Mouse (Mus musculus) kidney, adult 18-20 months (tissue): ENCODE data around the gene Chrm4.

Source experiments
- DNase-seq: peaks from one replicate; pipeline ENCODE4 v3.0.0; 2021

The Chrm4 gene

DNA sequence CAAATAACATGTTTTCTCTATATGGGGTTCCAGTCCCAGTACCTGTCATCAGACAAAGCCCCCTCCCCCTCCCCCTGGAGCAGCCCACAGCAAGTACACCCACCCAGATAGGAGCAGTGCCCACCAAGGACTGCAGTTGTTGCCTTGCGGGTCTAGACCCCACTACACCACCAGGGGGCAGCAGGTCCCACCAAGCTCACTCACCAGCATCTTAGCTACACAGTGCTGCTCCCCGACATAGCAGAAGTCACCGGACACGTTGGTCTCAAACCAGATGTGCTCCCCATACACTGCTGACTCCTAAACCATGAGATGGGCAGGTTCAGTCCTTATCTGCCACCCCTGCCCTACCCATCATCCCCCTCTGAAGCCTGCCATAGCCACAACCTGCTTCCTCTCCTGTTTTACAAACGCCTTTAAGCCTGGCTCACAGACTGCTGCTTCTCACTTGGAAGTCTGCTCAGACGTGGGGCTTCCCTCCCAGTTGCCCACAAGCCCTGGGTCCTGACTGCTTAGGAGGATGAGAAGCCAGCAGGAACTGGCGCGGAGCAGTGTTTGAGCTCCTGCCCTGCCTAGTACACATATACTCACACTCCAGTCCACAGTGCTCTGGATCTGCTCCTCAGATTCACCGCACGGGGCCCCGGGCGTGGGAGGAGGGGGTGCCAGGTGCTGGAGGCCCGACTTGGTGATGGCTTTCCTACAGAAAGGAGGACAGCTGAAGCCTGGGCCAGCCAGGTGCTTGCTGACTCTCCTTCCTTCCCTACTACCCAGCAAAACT is 17.3 kb downstream of the Chrm4 start:
- DNase-seq = peak; percentile 81

DNA sequence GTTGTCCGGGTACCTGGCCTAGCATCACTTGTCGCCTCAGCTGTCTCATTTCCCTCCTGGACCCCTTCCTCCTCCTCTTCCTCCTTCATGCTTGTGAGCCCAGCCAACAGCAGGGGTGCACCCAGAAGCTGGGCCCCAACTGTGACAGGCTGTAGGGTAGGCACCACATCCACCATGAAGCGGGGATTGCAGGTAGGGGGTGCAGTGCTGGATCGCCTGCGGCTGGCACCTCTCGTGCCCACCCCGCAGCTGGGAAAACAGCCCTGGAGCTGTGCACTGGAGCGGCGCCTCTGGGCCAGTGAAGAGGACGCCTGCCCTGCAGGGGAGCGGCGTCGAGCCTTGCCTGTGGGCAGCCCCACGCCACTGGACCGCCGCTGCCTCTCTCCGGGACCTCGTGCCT is 18.4 kb downstream of the Chrm4 start, which contains the start of gene Gm9821:
Gm9821 (plus strand) TSS at position 221 of the 400 bp plus-strand sequence.
- no peak for DNase-seq

DNA sequence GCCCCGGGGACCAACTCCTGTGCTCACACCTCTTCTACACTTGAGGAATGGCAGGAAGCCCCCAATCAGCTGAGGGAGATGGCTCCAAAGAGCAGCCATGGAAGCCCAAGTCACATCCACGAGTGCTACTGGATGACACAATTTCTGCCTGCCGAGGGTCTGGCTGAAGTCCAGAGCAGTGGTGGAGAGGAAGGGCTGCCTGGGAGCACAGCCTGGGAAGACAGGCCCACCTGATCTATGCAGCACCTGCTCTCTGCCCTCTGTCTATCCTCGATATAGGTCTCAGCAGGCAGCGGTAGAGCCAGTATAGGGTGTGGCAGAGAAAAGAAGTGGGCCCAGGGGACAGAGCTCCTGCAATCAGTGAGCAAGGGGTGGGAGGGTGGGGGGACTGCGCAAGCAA is 19.8 kb downstream of the Chrm4 start:
- DNase-seq = no peak

DNA sequence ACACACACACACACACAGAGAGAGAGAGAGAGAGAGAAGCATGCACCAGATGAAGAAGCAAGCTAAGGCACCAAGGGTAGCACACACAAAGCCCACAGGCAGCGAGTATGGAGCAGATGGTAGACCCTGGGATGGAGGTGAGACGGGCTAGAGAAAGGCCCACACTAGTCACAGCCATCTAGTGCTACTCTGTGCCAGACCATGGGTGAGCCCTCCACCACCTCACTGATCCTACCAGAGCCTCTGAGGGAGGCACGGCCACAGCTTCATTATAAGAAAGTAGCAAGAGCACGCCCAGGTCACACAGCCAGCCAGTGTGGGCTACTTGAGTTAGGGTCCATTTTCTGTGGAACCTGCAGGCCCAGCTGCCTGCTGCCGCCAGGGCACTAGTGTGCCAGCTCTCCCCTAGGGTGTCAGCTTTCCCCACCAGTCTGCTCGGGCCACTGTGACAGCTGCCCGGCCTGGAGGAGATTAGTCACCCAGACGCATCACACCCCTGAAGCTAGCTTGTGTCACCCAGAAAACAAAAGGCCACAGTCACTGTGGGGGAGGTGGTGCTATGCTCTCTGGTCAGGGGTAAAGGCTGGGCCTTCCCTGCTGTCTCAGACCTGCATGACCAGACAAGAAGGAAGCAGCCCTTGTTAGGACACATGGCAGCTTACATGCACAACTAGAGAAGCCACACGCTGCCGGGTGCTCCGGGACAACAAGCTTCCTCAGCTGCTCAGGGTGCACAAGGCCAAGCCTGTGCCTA is 20.5 kb downstream of the Chrm4 start:
- DNase-seq = no peak

DNA sequence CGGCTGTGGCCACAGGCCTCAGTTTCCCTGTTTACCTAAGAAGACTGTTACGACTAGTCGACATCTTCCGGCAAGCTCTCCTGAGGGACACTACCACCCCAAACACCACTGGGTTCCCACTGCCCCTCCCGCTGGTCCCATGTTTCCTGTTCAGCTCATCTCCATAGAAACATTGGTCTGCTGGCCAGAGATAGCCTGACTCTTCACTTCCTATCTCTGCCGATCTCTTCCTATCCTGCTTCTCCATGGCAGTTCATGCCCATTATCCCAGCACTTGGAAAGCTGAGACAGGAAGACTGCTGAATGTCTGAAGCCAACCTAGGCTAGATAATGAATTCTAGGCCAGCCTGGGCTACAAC is 21.1 kb downstream of the Chrm4 start:
- no peak for DNase-seq

DNA sequence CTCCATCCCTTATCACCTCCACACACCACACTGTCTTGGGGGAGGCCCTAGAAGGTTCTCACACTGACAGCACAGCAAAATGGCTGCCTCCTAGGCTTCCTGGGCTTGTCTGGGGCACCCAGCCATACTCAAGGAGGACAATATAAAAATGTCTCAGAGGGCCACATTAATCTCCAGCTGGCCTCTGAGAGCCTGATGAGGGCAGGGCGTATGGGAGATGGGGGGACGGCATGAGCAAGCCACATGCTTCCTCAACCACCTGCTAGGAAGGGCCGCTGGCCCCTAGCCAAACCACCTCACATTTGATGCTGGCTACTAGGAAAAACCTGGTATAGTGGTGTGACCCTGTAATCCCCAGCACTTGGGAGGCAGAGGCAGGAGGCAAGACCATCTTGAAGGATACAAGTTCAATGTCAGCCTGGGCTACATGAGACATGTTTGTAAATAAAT is 21.8 kb downstream of the Chrm4 start:
- no peak for DNase-seq

DNA sequence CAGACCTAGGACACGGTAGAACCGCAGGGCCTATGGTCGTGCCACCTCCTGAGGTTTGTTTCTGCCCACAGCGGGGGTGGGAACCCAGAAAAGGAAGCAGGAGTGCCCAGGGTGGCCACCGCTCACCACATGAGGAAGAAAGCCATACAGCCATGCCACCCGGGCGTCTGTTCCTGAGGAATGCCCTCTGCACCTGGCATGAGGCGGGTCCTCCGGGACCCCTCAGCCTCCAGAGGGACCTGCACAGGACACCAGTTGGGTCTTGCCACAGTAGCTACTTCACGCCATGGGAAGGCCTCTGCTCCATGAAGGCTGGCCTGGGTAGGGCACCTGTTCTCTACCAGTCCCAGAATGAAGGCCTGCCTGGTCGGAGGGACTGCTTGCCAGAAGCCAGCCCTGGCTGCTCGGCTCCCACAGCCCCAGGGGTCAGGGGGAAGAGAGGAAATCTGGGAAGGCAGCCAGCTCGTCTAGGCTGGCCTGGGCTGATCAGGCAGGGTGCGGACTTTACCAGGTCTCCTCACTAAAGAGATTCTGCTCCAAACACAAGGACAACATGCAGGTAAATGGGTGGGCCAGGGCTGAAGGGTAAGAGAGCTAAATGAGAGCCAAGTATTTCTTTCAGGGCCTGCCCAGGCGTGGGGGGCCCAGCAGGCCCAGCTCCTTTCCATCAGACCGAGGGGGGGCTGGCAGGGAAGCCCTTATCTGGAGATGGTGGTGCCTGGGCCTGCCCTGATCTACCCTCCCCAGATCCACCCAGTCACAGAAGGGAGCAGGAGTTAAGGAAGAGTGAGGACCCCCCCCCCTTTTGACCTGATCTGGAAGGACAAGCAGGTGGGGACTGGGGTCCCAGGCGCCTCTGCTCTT is 22.6 kb downstream of the Chrm4 start:
- DNase-seq = peak; percentile 78

DNA sequence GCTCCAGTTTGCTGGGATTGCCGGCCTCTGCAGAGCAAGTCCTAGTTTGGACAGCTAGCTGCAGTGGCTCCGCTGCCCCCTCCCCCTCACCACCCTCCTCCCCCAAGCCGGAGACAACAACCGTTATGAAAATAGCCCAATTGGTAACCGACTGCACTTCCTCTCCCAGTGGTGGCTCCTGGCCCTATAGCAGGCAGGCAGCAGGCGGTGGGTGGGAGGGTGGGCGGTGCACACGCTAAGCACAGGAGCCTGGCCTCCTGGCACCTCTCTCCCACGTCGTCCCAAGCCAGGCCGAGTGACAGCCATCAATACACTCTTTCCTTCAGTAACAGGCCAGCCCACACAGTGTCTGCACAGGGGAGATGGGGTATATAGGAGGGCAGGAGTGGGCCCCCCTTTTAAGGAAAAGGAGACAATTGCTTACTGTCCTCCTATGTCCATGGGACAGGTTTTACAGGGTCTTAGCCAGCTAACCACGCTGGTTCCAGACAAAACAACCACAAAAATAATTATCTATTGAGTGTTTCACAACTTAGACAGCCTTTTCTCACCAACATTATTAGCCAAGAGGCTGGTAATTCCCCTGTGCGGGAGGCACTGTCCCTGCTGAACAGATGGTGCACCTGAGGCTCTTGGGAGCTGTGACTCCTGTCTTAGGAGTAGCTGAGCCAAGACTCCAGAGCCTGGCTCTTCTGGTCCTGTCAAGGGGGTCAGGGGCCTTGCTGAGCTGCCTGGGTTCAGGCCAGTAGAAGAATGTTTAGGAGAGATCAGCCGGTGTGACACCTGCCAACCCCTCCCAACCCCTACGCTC is 23.4 kb downstream of the Chrm4 start:
- DNase-seq = peak; percentile 21

DNA sequence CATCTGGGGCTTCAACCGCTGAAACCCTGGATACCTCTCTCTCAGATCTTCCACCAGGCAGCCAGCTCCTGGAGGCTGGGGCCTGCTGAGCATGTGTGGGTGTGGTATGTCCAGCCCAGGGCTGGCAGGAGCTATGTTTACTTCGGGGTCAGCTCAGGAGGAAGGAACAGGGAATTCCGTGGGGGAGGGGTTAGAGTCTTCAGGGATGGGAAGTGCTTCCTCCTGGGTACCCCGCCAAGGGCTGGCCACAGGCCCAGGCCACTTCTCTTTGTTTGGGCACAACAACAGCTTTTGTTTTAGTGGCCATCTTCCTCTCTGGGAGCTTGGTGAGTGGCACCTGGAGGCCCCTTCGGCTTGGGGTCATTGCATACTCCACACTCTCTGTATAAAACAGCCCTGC is 26.8 kb downstream of the Chrm4 start:
- peak; percentile 64 for DNase-seq

DNA sequence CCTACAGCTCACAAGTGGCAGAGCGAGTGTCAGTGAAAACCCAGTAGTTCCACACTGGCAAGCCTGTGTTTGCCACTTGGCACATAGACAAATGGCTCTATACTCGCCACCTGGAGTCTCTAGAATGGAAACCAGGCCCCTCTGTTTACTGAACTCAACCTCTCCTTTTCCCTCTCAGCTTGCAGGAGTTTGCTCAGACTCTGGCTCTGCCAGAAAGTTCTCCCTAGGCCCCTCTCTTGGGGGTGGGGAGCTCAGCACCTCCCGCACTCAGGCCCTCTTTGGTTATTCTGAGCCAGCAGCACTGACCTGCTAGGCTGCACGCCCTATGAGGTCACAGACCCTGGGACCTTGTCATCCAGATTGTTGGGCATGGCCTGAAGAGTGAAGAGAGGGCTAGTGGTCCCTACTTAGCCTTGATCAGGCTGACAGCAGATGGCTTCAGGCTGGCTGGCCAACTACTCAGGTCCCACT is 28.1 kb downstream of the Chrm4 start:
- DNase-seq = no peak

DNA sequence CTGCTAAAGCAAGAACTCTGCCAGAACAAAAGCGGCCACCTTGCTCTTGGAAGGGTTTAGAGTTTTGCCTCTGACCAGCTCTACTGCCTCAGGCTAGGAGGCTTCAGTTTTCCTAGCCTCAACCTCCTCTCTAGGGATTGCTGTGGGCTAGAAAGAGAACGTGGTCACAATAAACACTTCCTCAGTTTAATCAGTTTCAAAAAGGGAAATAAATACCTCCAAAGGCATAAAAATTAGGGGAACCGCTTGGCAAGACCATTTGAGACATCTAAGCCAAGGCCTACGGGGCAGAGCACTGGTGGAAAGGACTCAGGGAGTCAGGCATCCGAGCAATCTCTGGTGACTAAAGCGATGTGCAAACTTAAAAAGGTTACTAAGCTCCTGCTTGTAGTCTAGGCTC is 28.8 kb downstream of the Chrm4 start:
- DNase-seq = no peak

DNA sequence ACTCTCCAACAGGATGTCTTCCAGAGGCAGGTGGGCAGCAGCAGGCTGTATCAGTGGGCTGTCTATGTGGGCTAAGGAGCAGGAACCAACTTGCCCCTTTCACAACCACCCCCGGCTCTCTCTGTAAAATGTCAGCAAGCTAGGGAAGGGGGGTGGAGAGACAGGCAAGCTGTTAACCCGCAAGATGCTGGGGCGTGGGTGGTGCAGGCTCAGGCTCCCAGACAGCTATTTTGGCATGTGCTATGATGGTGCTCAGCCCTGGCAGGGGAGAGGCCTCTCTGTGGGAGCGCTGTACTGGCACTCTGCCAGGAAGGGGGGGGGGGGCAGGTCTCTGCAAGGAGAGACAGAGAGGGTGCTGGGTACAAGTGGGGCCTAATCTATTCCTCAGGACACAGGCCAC is 30.0 kb downstream of the Chrm4 start:
- no peak for DNase-seq

DNA sequence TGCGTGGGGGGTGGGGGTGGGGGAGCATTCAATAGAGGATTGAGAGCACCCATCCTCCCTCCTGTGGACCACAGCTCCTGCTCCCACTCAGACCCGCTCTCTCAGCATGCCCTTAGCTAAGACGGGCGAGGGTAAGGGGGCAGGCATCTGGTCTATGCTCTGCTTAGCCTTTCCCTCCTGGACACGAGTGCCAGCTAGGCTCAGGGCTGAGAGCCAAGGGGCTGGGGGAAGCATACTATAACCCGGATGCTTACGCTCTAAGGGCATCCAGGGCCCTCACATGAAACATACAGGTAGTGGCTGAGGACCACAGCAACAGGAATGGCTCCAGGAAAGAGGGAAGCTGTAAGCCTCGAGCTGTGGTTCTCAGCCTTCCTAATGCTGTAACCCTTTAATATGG is 31.0 kb downstream of the Chrm4 start:
- DNase-seq = no peak

DNA sequence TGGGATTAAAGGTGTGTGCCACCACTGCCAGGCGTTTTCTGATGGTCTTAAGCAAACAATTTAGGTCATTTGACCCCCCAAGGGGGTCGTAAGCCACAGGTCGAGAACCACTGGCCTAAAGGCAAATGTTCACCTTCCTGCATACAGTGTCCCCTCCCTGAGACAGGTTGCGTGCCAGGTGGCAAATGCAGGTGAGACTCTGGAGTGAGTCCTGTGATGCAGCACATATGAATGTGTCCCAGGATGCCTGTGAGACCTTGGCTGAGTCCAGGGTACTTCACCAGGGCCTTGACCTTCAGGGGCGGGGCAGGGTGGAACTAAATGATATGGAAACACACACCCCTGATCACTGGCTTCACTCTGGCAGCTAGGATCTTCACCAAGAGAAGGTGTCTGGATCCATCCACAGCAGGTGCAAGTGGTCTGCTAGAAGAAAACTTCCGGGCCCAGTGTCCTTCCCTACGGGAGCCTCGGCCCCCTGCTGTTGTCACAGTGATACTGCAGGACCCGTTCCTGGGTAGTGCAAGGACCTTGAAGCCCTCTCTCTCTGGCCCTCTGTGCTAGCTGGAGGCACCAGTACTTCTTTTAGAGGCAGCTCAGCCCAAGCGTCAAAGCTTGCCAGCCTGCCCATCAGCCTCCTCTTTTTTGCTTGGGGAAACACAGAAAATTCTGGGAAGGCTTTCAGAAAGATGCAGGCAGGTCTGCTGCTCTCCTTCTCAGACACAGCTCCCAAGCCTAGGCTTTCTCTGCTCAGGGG is 31.8 kb downstream of the Chrm4 start:
- DNase-seq = peak; percentile 64

DNA sequence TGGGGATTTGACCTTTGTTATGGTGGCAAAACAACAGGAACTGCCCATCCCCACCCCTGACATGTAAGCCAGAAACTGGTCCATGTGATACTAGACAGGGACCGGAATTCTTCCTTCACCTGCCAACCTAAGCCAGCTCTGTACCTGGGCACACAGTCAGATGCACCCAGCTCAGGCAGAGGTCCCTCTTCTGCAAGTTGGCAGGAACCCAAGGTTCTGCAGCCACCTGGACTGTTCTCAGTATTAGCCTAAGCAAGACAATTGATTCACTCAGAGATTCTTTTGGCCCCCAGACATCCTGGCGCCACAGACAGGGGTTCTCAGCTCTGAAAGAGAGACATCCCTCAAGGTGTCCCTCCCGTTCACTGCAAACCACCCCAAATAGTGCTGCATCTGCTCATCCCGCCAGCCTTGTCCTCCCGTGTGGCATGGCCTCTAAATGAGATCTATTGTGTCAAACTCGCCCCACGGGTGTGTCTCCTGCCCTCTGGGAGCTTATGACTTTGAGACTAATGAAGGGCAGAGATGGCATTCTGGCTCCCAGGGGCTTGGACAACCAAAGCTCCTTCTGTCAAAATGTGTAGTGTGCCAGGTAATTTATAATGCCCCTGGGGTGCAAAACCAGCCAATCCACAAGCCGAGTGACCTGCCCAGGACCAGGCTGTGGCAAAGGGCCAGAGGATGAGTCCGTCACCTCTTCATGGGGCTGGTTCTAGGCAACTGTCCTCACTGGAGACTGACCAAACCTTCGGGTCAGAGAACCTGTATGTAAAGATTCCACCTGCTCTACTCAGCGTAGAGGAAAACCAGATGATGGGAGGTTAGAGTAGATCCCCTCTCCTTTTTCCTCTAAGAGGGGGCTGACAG is 32.7 kb downstream of the Chrm4 start:
- peak; percentile 41 for DNase-seq

DNA sequence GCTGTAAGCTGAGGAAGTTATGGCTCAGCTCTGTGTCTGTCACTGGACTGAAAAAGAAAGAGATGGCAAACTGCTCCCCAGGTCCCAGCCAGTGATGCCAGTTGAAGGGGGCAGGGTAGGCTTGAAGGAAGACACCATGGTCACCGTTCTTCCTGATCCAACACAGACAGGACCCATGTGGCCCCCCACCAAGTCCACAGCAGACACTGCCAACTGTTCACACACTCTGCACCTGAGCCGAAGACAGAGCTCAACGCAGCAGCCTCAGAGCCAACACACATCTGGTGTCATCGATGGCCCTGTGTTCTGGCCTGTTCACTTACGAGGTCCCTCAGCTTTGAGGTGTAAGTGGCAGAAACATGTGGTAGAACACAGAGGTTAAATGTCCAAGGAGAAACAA is 33.4 kb downstream of the Chrm4 start:
- no peak for DNase-seq

DNA sequence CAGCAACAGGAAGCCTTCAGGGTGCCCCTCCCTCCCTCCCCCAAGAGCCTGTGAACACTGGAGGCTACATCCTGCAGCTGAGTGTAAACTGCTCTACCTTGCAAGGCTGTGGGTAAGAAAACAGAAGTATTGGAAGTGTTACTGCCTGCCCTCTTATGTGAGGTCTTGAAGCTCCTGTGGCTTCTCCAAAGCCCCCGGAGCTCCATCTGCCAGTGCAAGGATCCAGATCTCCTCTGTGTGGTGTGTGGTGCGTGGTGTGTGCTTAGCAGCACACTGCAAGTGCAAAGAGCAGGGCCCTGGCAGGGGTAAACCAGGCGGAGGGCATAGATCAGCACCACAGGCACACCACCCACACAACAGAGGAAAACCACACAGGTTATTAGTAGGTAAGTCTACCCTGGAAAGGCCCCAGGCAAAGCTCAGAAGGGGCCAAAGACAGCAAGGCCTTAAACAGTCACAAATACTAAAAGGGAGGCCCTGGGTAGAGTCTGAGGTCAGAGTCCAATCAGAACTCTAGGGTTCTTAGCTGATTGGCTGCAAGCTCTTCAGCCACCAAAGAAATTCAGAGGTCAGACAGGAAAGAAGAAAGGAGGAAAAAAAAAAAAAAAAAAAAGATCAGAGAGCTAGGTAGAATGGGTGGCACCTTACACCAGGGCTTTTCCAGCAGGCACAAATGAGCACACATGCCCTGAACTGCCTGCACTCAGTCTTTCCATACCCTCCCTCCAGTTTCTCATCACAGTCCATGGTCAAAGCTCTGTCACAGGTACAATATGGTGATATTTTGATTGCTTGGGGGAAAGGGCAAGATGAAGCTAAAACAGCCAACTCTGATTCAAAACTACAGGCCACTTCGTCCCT is 35.1 kb downstream of the Chrm4 start:
- DNase-seq = peak; percentile 55

DNA sequence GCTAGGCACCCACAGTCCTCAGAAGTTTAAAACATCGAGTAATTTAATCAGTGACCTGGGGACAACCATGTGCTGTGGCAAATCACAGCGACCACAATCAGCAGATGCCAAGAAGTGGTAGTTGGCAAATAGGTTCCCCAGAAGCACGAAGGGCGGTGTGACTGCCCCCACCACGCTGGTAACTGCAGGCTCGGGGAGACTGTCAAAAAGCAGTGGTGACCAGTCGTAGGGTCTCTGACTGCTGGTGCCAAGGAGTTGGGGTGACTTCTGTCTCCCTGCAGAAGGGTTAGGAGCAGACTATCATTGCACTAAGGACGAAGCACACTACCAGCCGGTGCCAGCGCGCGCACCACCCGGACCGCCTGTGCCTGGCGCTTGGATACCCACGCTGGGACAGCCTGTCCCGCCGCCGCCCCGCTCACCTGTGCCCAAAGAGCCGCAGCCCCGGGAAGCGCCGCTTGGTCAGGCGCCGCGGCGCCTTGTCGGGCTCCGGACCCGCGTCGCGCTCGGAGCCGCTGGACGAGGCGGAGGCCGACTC is 35.9 kb downstream of the Chrm4 start:
- DNase-seq = peak; percentile 56

DNA sequence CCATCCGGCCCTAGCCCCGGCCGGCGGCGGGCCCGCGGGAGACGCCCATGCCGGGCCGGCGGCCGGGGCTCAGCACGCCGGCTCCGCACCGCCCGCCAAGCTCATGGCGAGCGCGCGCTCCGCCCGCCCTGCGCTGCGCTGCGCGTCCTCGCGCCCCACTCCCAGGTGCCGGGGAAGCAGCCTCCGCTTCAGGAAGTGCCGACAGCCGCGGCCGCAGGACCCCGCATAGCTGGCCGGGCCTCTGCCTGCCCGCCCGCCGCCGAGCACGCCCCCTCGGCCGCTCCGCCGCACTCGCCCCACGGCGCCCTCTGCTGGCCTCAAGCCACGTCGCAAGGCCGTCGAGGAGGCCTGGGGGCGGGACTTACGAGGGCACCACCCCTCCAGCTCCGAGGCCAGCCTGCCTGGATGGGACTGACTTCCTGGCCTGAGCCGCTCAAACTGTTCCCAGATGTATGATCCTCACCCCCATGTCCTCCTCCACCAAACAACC is 36.4 kb downstream of the Chrm4 start:
- peak; percentile 98 for DNase-seq
